Mouse (Mus musculus) right cerebral cortex, postnatal 4 days (tissue): ENCODE results near the gene Frmd3.
"Not testable (repeated sequence)": the region's sequence is repeated elsewhere in the genome, so short reads cannot be mapped to it uniquely, and the experiment has no call there.

ENCODE experiments used
- DNase-seq: peaks from one replicate; pipeline ENCODE4 v3.0.0-alpha.2; 2022

Gene Frmd3

GRCm38 (mm10) chr4:74013211-74014047 is at the start of gene Frmd3:
TSS of gene Frmd3 (plus strand) at chr4:74013442.
- DNase-seq: peak; percentile 73

GRCm38 (mm10) chr4:73980454-73980853 is 32.8 kb upstream of the Frmd3 start:
- DNase-seq: peak; percentile 2

GRCm38 (mm10) chr4:74012277-74012676 is 965 bp upstream of the Frmd3 start:
- DNase-seq: peak; percentile 10

GRCm38 (mm10) chr4:74012700-74013099 is 542 bp upstream of the Frmd3 start:
- DNase-seq: peak; percentile 9

GRCm38 (mm10) chr4:74014048-74014500 is 832 bp downstream of the Frmd3 start:
- peak; percentile 47 for DNase-seq

- no peak for DNase-seq
Measured at GRCm38 (mm10) chr4:74020084-74020483, 6.8 kb downstream of the Frmd3 start.

- DNase-seq: no peak
Measured at GRCm38 (mm10) chr4:74043226-74043625, 30.0 kb downstream of the Frmd3 start.

- DNase-seq: no peak
Measured at GRCm38 (mm10) chr4:74051692-74052091, 38.5 kb downstream of the Frmd3 start.

- DNase-seq: no peak
Measured at GRCm38 (mm10) chr4:74076727-74077126, 63.5 kb downstream of the Frmd3 start.

GRCm38 (mm10) chr4:74110816-74111215 is 97.6 kb downstream of the Frmd3 start:
- DNase-seq: no peak

- no peak for DNase-seq
Measured at GRCm38 (mm10) chr4:74191528-74191927, 178.3 kb downstream of the Frmd3 start.

GRCm38 (mm10) chr4:74201281-74201811 is 188.1 kb downstream of the Frmd3 start:
- DNase-seq: no peak

- DNase-seq: not testable (repeated sequence)
Measured at GRCm38 (mm10) chr4:74221780-74222179, 208.5 kb downstream of the Frmd3 start.

- no peak for DNase-seq
Measured at GRCm38 (mm10) chr4:74222360-74222759, 209.1 kb downstream of the Frmd3 start.

GRCm38 (mm10) chr4:74224210-74224609 is 211.0 kb downstream of the Frmd3 start:
- DNase-seq: no peak

GRCm38 (mm10) chr4:74230994-74231393 is 217.8 kb downstream of the Frmd3 start:
- no peak for DNase-seq

- DNase-seq: peak; percentile 43
Measured at GRCm38 (mm10) chr4:74231405-74231804, 218.2 kb downstream of the Frmd3 start.

- DNase-seq: no peak
Measured at GRCm38 (mm10) chr4:74233534-74233933, 220.3 kb downstream of the Frmd3 start.

GRCm38 (mm10) chr4:74242176-74242575 is 228.9 kb downstream of the Frmd3 start, which contains the start of gene Kdm4c:
TSS of gene Kdm4c (plus strand) at chr4:74242497.
- no peak for DNase-seq
